Mouse (Mus musculus) MEL (cell line): ENCODE results near the gene Ckap4. TPM values are rescaled to one million over a fixed set of nuclear protein-coding genes. Genes with fewer than 3 reads are reported as not detected.

Experiments
- DNase-seq: peaks from one replicate; pipeline ENCODE4 v3.0.0; 2011; ENCODE audit warnings: low read depth, low spot score
- H3K27ac ChIP-seq: 2 replicates; pipeline ENCODE4 v1.5.1; 2012; ENCODE audit warnings: low read depth, mild to moderate bottlenecking, control low read depth, low read length, moderate library complexity; ENCODE audit not compliant: control insufficient read depth
- H3K27me3 ChIP-seq, 2 experiments: fragments of 150-350 bp in 1 of 2; sonication (generic) in 1 of 2; 2 replicates each; pipeline ENCODE4 v1.6.1; 2012; ENCODE audit warnings: low read length in 2 of 2, mild to moderate bottlenecking in 2 of 2, improper control_type of control experiment in 1 of 2, moderate library complexity in 1 of 2; ENCODE audit not compliant: insufficient read depth in 2 of 2, control insufficient read depth in 1 of 2
- H3K36me3 ChIP-seq, 2 experiments: 2 replicates each; pipeline ENCODE4 v1.6.1; 2012 to 2014; ENCODE audit warnings: low read length in 2 of 2, improper control_type of control experiment in 1 of 2, inconsistent platforms in 1 of 2, mild to moderate bottlenecking in 1 of 2; ENCODE audit not compliant: insufficient read depth in 2 of 2, control insufficient read depth in 1 of 2
- H3K4me1 ChIP-seq, 2 experiments: fragments of 150-350 bp in 1 of 2; sonication (generic) in 1 of 2; 2 replicates each; pipeline ENCODE4 v1.6.1; 2012; ENCODE audit warnings: low read length in 2 of 2, improper control_type of control experiment in 1 of 2, mild to moderate bottlenecking in 1 of 2; ENCODE audit not compliant: insufficient read depth in 2 of 2, control insufficient read depth in 1 of 2
- H3K4me3 ChIP-seq, 2 experiments: fragments of 150-350 bp in 1 of 2; sonication (generic) in 1 of 2; 2 replicates each; pipeline ENCODE4 v1.5.1; 2012; ENCODE audit warnings: low read depth in 2 of 2, low read length in 2 of 2, mild to moderate bottlenecking in 2 of 2, moderate library complexity in 2 of 2, control low read depth in 1 of 2, improper control_type of control experiment in 1 of 2; ENCODE audit not compliant: control insufficient read depth in 1 of 2, insufficient read depth in 1 of 2
- H3K79me2 ChIP-seq: 2 replicates; pipeline ENCODE4 v1.6.1; 2012; ENCODE audit warnings: mild to moderate bottlenecking, low read length, moderate library complexity; ENCODE audit not compliant: control insufficient read depth, poor library complexity, insufficient read depth
- H3K9ac ChIP-seq: 2 replicates; pipeline ENCODE4 v1.6.1; 2012; ENCODE audit warnings: low read depth, mild to moderate bottlenecking, control low read depth, low read length, moderate library complexity; ENCODE audit not compliant: control insufficient read depth, poor library complexity, severe bottlenecking
- H3K9me3 ChIP-seq: fragments of 150-350 bp; sonication (generic); replicated peaks from 2 replicates; pipeline ENCODE4 v1.6.1; 2012; ENCODE audit warnings: mild to moderate bottlenecking, low read length, improper control_type of control experiment, moderate library complexity; ENCODE audit not compliant: insufficient read depth
- CHD2 ChIP-seq: IDR thresholded peaks from 2 replicates; pipeline ENCODE4 v1.6.1; 2011; ENCODE audit warnings: low read length, improper control_type of control experiment
- ELF1 ChIP-seq: IDR thresholded peaks from 2 replicates; pipeline ENCODE4 v1.6.1; 2014; ENCODE audit warnings: low read depth, mild to moderate bottlenecking, inconsistent platforms, low read length, improper control_type of control experiment, moderate library complexity
- EP300 ChIP-seq, 2 experiments: IDR thresholded peaks; 2 replicates each; pipeline ENCODE4 v1.6.1; 2011; ENCODE audit warnings: improper control_type of control experiment in 2 of 2, low read length in 2 of 2, low read depth in 1 of 2, mild to moderate bottlenecking in 1 of 2
- ETS1 ChIP-seq: IDR thresholded peaks from 2 replicates; pipeline ENCODE4 v1.6.1; 2012; ENCODE audit warnings: low read depth, mild to moderate bottlenecking, inconsistent platforms, low read length, improper control_type of control experiment, moderate library complexity
- HCFC1 ChIP-seq: IDR thresholded peaks from 2 replicates; pipeline ENCODE4 v1.6.1; 2012; ENCODE audit warnings: low read depth, mild to moderate bottlenecking, inconsistent platforms, low read length, improper control_type of control experiment, moderate library complexity
- JUND ChIP-seq: IDR thresholded peaks from 2 replicates; pipeline ENCODE4 v1.6.1; 2011; ENCODE audit warnings: low read depth, mild to moderate bottlenecking, improper control_type of control experiment, low read length
- KAT2A ChIP-seq: conservative IDR thresholded peaks from 2 replicates; pipeline ENCODE4 v1.6.1; 2012; ENCODE audit warnings: low read depth, low read length, improper control_type of control experiment, inconsistent platforms
- MAFK ChIP-seq: IDR thresholded peaks from 2 replicates; pipeline ENCODE4 v1.6.1; 2011; ENCODE audit warnings: low read depth, mild to moderate bottlenecking, low read length, improper control_type of control experiment, borderline replicate concordance
- MAZ ChIP-seq: IDR thresholded peaks from 2 replicates; pipeline ENCODE4 v1.6.1; 2012; ENCODE audit warnings: low read depth, mild to moderate bottlenecking, inconsistent platforms, low read length, improper control_type of control experiment
- MEF2A ChIP-seq: IDR thresholded peaks from 2 replicates; pipeline ENCODE4 v1.6.1; 2014; ENCODE audit warnings: low read depth, mild to moderate bottlenecking, inconsistent platforms, low read length, improper control_type of control experiment; ENCODE audit not compliant: poor library complexity, insufficient replicate concordance, severe bottlenecking; ENCODE audit errors: extremely low read depth
- MXI1 ChIP-seq: IDR thresholded peaks from 2 replicates; pipeline ENCODE4 v1.6.1; 2011; ENCODE audit warnings: mild to moderate bottlenecking, low read depth, low read length, improper control_type of control experiment
- MYB ChIP-seq: IDR thresholded peaks from 2 replicates; pipeline ENCODE4 v1.6.1; 2011; ENCODE audit warnings: mild to moderate bottlenecking, low read depth, low read length, improper control_type of control experiment
- MYC ChIP-seq: IDR thresholded peaks from 2 replicates; pipeline ENCODE4 v1.6.1; 2011; ENCODE audit warnings: low read depth, mild to moderate bottlenecking, low read length, improper control_type of control experiment, moderate library complexity
- NELFE ChIP-seq: IDR thresholded peaks from 2 replicates; pipeline ENCODE4 v1.6.1; 2011; ENCODE audit warnings: low read depth, low read length, improper control_type of control experiment
- POLR2AphosphoS2 ChIP-seq: IDR thresholded peaks from 2 replicates; pipeline ENCODE4 v1.6.1; 2011; ENCODE audit warnings: low read length, improper control_type of control experiment
- POLR2AphosphoS5 ChIP-seq: IDR thresholded peaks from 2 replicates; pipeline ENCODE4 v1.6.1; 2012; ENCODE audit warnings: low read depth, borderline replicate concordance, mild to moderate bottlenecking, inconsistent platforms, low read length, moderate library complexity, mixed read lengths
- RAD21 ChIP-seq: IDR thresholded peaks from 2 replicates; pipeline ENCODE4 v1.6.1; 2011; ENCODE audit warnings: mild to moderate bottlenecking, low read depth, low read length, improper control_type of control experiment
- RCOR1 ChIP-seq: IDR thresholded peaks from 2 replicates; pipeline ENCODE4 v1.6.1; 2012; ENCODE audit warnings: low read depth, mild to moderate bottlenecking, inconsistent platforms, low read length, improper control_type of control experiment
- SIN3A ChIP-seq: IDR thresholded peaks from 2 replicates; pipeline ENCODE4 v1.6.1; 2012; ENCODE audit warnings: low read length, improper control_type of control experiment, inconsistent platforms
- SMC3 ChIP-seq: IDR thresholded peaks from 2 replicates; pipeline ENCODE4 v1.6.1; 2011; ENCODE audit warnings: low read depth, low read length, improper control_type of control experiment
- TBP ChIP-seq: IDR thresholded peaks from 2 replicates; pipeline ENCODE4 v1.8.0; 2011; ENCODE audit warnings: low read depth, low read length, improper control_type of control experiment
- USF1 ChIP-seq: IDR thresholded peaks from 2 replicates; pipeline ENCODE4 v1.6.1; 2014; ENCODE audit warnings: low read depth, mild to moderate bottlenecking, inconsistent platforms, low read length, improper control_type of control experiment, moderate library complexity
- ZC3H11A ChIP-seq: IDR thresholded peaks from 2 replicates; pipeline ENCODE4 v1.6.1; 2012; ENCODE audit warnings: low read depth, mild to moderate bottlenecking, inconsistent platforms, low read length, improper control_type of control experiment
- ZKSCAN1 ChIP-seq: IDR thresholded peaks from 2 replicates; pipeline ENCODE4 v1.6.1; 2012; ENCODE audit warnings: low read depth, mild to moderate bottlenecking, inconsistent platforms, low read length, improper control_type of control experiment, moderate library complexity
- ZNF384 ChIP-seq: IDR thresholded peaks from 2 replicates; pipeline ENCODE4 v1.6.1; 2012; ENCODE audit warnings: low read depth, mild to moderate bottlenecking, inconsistent platforms, low read length, improper control_type of control experiment
- polyA plus RNA-seq, 2 experiments: library from polyadenylated mRNA; stranded (reverse) in 1 of 2; unstranded in 1 of 2; fragments of >175 nt in 1 of 2; fragments of >200 nt in 1 of 2; gene quantifications; 2 replicates each; pipeline versions ENCODE4 v1.2.1 to v1.2.4; 2012; ENCODE audit warnings: low replicate concordance in 2 of 2, low read depth in 1 of 2; ENCODE audit not compliant: insufficient read length in 2 of 2, insufficient read depth in 1 of 2, missing spikeins in 1 of 2
- total RNA-seq: library from RNA; depleted of rRNA; stranded (reverse); fragments of 300-350 nt; gene quantifications from 2 replicates; pipeline ENCODE4 v1.2.3, GENCODE M21; 2012

Gene Ckap4
- total and polyA plus RNA-seq, 3 experiments = 1.0 to 5.2 TPM; not detected in 1

DNA sequence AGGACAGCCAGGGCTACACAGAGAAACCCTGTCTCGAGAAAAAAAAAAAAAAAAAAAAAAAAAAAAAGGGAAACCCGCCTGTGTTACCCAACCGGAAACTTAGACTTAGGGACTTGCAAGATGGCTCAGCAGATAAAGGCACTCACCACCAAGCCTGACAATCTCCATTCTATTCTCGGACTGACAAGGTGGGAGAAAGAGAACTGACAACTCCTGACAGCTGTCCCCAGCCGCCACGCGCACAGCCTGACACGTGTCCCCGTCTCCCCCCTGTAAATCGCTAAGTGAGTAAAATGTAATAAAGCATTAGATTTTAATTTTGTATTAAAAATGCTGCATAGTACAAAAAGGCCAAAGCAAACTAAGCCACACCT is 16.0 kb upstream of the Ckap4 start (continued):
- TF ChIP-seq MYB (no peak), JUND (no peak), ETS1 (peak; percentile 93), MYC (peak; percentile 96), ZKSCAN1 (no peak; the same call in 1 of the 2 replicates), CHD2 (no peak), POLR2AphosphoS2 (no peak), SMC3 (no peak), POLR2AphosphoS5 (no peak), MAZ (peak; percentile 52; the same call in 1 of the 2 replicates), ELF1 (no peak), NELFE (no peak), TBP (peak; percentile 64; the same call in 1 of the 2 replicates), MAFK (no peak), USF1 (peak; percentile 68; the same call in 1 of the 2 replicates), MEF2A (no peak), MXI1 (peak; percentile 100), ZC3H11A (no peak), EP300 (IDR thresholded peaks at IDR 0.05; ENCODE audit: low read depth in 1 of 2, low read length in 2 of 2) (peak; percentile 74 to 81), SIN3A (peak; percentile 97), HCFC1 (peak; percentile 52; the same call in 1 of the 2 replicates), RCOR1 (no peak; the same call in 1 of the 2 replicates), RAD21 (no peak), KAT2A (no peak)
- TF ChIP-seq, all 39 proteins: peak for 15

DNA sequence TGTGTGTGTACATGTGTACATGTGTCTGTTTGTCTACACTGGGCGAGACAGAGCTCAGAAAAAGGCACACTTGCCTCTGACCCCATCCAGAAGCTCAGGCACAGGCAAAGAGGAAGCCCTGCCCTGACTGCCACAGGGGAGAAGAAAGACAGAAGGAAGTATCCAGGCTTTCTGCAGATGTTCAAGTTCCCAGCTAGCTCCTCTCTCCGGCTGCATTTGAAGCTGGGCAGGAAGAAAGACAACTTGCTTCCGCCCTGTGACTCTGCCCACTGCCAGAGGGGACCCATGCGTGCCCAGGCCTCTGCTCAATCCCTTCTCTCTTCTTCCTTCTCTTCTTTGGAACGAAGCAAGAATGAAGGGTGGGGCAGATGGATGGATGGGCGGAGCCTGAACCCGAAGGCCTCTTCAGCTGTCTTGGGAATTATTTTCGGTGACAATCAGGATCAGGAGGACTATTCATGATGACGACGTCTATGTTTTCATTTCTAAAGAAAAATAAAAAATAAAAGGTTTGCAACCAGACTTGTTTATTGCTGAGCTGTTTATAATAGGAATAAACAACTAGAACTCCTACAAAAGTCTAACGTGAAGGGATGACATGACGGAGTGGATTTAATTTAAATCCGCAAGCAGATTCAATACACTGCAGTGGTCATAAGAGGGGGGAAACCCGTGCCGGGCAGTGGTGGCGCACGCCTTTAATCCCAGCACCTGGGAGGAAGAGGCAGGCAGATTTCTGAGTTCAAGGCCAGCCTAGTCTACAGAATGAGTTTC is 15.5 kb upstream of the Ckap4 start:
- peaks cover 3 to 27% of the 10 kb centered on the region in 2 experiments; a peak in 3 of 4 replicates for H3K4me1 ChIP-seq
- no peaks in the 10 kb centered on the region for H3K9me3 ChIP-seq
- H3K27ac ChIP-seq = peak overlapping the region; percentile 47
- peak; percentile 59 for DNase-seq
- H3K36me3 ChIP-seq = peaks cover 0 to 25% of the 10 kb centered on the region in 2 experiments; a peak in 2 of 4 replicates
- H3K9ac ChIP-seq = peak overlapping the region; percentile 45; the same call in 1 of the 2 replicates
- H3K79me2 ChIP-seq = no peaks in the 10 kb centered on the region
- peak overlapping the region; percentile 3 to 56; a peak in 3 of 4 replicates for H3K4me3 ChIP-seq
- no peaks in the 10 kb centered on the region for H3K27me3 ChIP-seq
- 0 out of 2 replicates have a peak, but pooled peaks have one; percentile 12 for TF ChIP-seq ZNF384
- TF ChIP-seq USF1 = no peak
